Mouse (Mus musculus) left cerebral cortex, postnatal 14 days (tissue): Measurements from ENCODE around the gene Cgrrf1. TPM values are rescaled to one million over a fixed set of nuclear protein-coding genes. Genes with fewer than 3 reads are reported as not detected.

Experiments used
- DNase-seq, 2 experiments: peaks; one replicate each; pipeline ENCODE4 v3.0.0; 2021 to 2022; ENCODE audit warnings: low spot score in 2 of 2, mixed read lengths in 1 of 2
- intact Hi-C: fragments of 180-260 bp; cut with DNase I; formaldehyde crosslinking; loops from one replicate; pipeline ENCODE4 v1.15.1; 2025
- total RNA-seq, 2 experiments: library from RNA; stranded (reverse); gene quantifications; 2 replicates each; pipeline ENCODE4 v1.2.3; 2021

The Cgrrf1 gene
- total RNA-seq, 2 experiments from 2014 or later, result 22.4 to 24.2 TPM

GRCm38 (mm10) chr14:46821271-46821872 lies 10.6 kb upstream of the Cgrrf1 start:
- intact Hi-C loops, result no loop called here
- DNase-seq, result no peak

- intact Hi-C loops, result no loop called here
- DNase-seq, result peak; percentile 97
Measured at GRCm38 (mm10) chr14:46821873-46822716, 9.8 kb upstream of the Cgrrf1 start, which contains the start of gene Gmfb. TSS of gene Gmfb (minus strand) at chr14:46822242.

GRCm38 (mm10) chr14:46823996-46824395 lies 7.9 kb upstream of the Cgrrf1 start:
- DNase-seq, result no peak
- intact Hi-C loops, result no loop called here

- DNase-seq, result no peak
- intact Hi-C loops, result no loop called here
Measured at GRCm38 (mm10) chr14:46827430-46827829, 4.5 kb upstream of the Cgrrf1 start.

- intact Hi-C loops, result no loop called here
- no peak for DNase-seq
Measured at GRCm38 (mm10) chr14:46831295-46831694, 630 bp upstream of the Cgrrf1 start.

- intact Hi-C loops, result no loop called here
- DNase-seq, result peak in 1 of 2 experiments; percentile 14
Measured at GRCm38 (mm10) chr14:46832354-46833272, 688 bp downstream of the Cgrrf1 start.

GRCm38 (mm10) chr14:46839326-46839725 lies 7.4 kb downstream of the Cgrrf1 start:
- intact Hi-C loops, result no loop called here
- DNase-seq, result no peak

- intact Hi-C loops, result no loop called here
- no peak for DNase-seq
Measured at GRCm38 (mm10) chr14:46845706-46846105, 13.8 kb downstream of the Cgrrf1 start.

GRCm38 (mm10) chr14:46848063-46848590 lies 16.2 kb downstream of the Cgrrf1 start:
- no peak for DNase-seq

GRCm38 (mm10) chr14:46848736-46849135 lies 16.8 kb downstream of the Cgrrf1 start:
- intact Hi-C loops, result no loop called here
- no peak for DNase-seq

More at GRCm38 (mm10) chr14:46848063-46848590, 16.2 kb downstream of the Cgrrf1 start:
- intact Hi-C loops, result no loop called here

- intact Hi-C loops, result no loop called here
- no peak for DNase-seq
Measured at GRCm38 (mm10) chr14:46849769-46850168, 17.8 kb downstream of the Cgrrf1 start.

GRCm38 (mm10) chr14:46853677-46854076 lies 21.8 kb downstream of the Cgrrf1 start:
- intact Hi-C loops, result no loop called here
- no peak for DNase-seq

GRCm38 (mm10) chr14:46862922-46863321 lies 31.0 kb downstream of the Cgrrf1 start:
- no peak for DNase-seq
- intact Hi-C loops, result no loop called here

GRCm38 (mm10) chr14:46880935-46881334 lies 49.0 kb downstream of the Cgrrf1 start:
- intact Hi-C loops, result loop anchor here (5.0 to 10.0 kb wide), 2 partner anchors 121 to 304 kb away; partner anchors contain the start of gene Gch1
- peak in 1 of 2 experiments; percentile 57 for DNase-seq

- DNase-seq, result peak in 1 of 2 experiments; percentile 5
- intact Hi-C loops, result loop anchor here (1.0 to 10.0 kb wide), 3 partner anchors 120 to 303 kb away; partner anchors contain the start of gene Gch1
Measured at GRCm38 (mm10) chr14:46881581-46882430, 49.9 kb downstream of the Cgrrf1 start.

- intact Hi-C loops, result loop anchor here (1.0 to 10.0 kb wide), 3 partner anchors 120 to 302 kb away; partner anchors contain the start of gene Gch1
- DNase-seq, result peak; percentile 44 to 71
Measured at GRCm38 (mm10) chr14:46882431-46883067, 50.6 kb downstream of the Cgrrf1 start, which contains the start of gene Samd4. TSS of gene Samd4 (plus strand) at chr14:46882854.

GRCm38 (mm10) chr14:46883068-46883870 lies 51.3 kb downstream of the Cgrrf1 start:
- intact Hi-C loops, result loop anchor here (5.0 to 10.0 kb wide), 2 partner anchors 119 to 302 kb away; partner anchors contain the start of gene Gch1
- peak; percentile 72 to 74 for DNase-seq
